Mouse (Mus musculus) embryonic facial prominence, embryonic 11.5 days (tissue): Measurements from ENCODE around the gene Plekha5. TPM values are rescaled to one million over a fixed set of nuclear protein-coding genes. Genes with fewer than 3 reads are reported as not detected.
"Not testable (repeated sequence)": the region's sequence is repeated elsewhere in the genome, so short reads cannot be mapped to it uniquely, and the experiment has no call there.

Experiments used
- ATAC-seq: fragments of 200-750 bp; cut with Nextera tagmentation; replicated peaks from 2 replicates; pipeline ENCODE4 v1.8.0; 2017; ENCODE audit warnings: low read depth; ENCODE audit not compliant: insufficient number of reproducible peaks, low FRiP score, low TSS enrichment
- DNase-seq: peaks from one replicate; pipeline ENCODE4 v3.0.0-alpha.2; 2015; ENCODE audit warnings: low spot score
- H3K27ac ChIP-seq: fragments of 300-500 bp; sonication (generic); replicated peaks from 2 replicates; pipeline ENCODE4 v1.5.1; 2014; ENCODE audit warnings: mild to moderate bottlenecking, low read depth, low read length, control low read depth
- H3K27me3 ChIP-seq: fragments of 300-500 bp; sonication (generic); 2 replicates; pipeline ENCODE4 v1.6.1; 2014; ENCODE audit warnings: mild to moderate bottlenecking, low read length, moderate library complexity, mixed read lengths; ENCODE audit not compliant: control insufficient read depth, insufficient read depth
- H3K36me3 ChIP-seq: fragments of 300-500 bp; sonication (generic); replicated peaks from 2 replicates; pipeline ENCODE4 v1.6.1; 2014; ENCODE audit warnings: low read depth, mild to moderate bottlenecking, low read length, moderate library complexity, mixed read lengths; ENCODE audit not compliant: control insufficient read depth, insufficient read depth
- H3K4me1 ChIP-seq: fragments of 300-500 bp; sonication (generic); 2 replicates; pipeline ENCODE4 v1.6.1; 2014; ENCODE audit warnings: low read length, mixed read lengths; ENCODE audit not compliant: control insufficient read depth, insufficient read depth
- H3K4me2 ChIP-seq: fragments of 300-500 bp; sonication (generic); 2 replicates; pipeline ENCODE4 v1.6.1; 2014; ENCODE audit warnings: low read depth, mild to moderate bottlenecking, control low read depth, low read length, moderate library complexity
- H3K4me3 ChIP-seq: fragments of 300-500 bp; sonication (generic); 2 replicates; pipeline ENCODE4 v1.5.1; 2014; ENCODE audit warnings: low read depth, low read length, control low read depth
- H3K9ac ChIP-seq: fragments of 300-500 bp; sonication (generic); replicated peaks from 2 replicates; pipeline ENCODE4 v1.6.1; 2014; ENCODE audit warnings: mild to moderate bottlenecking, control low read depth, low read length
- H3K9me3 ChIP-seq: fragments of 300-500 bp; sonication (generic); replicated peaks from 2 replicates; pipeline ENCODE4 v1.6.1; 2016; ENCODE audit warnings: mild to moderate bottlenecking, low read length, inconsistent platforms, mixed read lengths; ENCODE audit not compliant: control insufficient read depth
- WGBS: fragments of 180-500 bp; shearing (Covaris S2); extraction: QIAGEN DNeasy Blood & Tissue Kit; methylation state at CpG from one replicate; pipeline ENCODE4 v1.1.7; 2014; 5-methylcytosine and 5-hydroxymethylcytosine counted together
- polyA plus RNA-seq: library from polyadenylated mRNA; unstranded; fragments of >200 nt; fragmentation: Nextera tagmentation; extraction: Ambion mirVana; gene quantifications from 2 replicates; pipeline ENCODE4 v1.2.1, GENCODE M21; 2014

Plekha5 gene
- polyA plus RNA-seq, 1 experiment from 2014 or later = 56.2 TPM

DNA sequence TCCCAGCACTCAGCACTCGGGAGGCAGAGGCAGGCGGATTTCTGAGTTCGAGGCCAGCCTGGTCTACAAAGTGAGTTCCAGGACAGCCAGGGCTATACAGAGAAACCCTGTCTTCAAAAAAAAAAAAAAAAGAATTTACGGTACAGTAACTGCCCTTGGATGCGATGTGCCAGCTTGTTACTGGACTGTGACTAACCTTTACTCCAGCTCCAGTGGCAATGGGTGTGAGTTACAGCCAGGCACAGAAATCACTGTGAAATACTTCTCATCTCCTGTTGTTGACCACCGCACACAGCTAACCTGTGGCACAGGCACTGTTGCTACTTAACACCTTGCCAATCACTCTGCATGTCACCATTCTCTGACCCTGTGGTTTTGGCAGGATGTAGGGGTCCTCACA lies 171.7 kb downstream of the Plekha5 start:
- not testable (repeated sequence) for H3K4me3 ChIP-seq, H3K9ac ChIP-seq, DNase-seq, H3K27me3 ChIP-seq, H3K4me1 ChIP-seq, ATAC-seq, H3K9me3 ChIP-seq, H3K4me2 ChIP-seq, H3K36me3 ChIP-seq, H3K27ac ChIP-seq
- WGBS = 98% methylated on average over 6 of the region's 6 CpGs

DNA sequence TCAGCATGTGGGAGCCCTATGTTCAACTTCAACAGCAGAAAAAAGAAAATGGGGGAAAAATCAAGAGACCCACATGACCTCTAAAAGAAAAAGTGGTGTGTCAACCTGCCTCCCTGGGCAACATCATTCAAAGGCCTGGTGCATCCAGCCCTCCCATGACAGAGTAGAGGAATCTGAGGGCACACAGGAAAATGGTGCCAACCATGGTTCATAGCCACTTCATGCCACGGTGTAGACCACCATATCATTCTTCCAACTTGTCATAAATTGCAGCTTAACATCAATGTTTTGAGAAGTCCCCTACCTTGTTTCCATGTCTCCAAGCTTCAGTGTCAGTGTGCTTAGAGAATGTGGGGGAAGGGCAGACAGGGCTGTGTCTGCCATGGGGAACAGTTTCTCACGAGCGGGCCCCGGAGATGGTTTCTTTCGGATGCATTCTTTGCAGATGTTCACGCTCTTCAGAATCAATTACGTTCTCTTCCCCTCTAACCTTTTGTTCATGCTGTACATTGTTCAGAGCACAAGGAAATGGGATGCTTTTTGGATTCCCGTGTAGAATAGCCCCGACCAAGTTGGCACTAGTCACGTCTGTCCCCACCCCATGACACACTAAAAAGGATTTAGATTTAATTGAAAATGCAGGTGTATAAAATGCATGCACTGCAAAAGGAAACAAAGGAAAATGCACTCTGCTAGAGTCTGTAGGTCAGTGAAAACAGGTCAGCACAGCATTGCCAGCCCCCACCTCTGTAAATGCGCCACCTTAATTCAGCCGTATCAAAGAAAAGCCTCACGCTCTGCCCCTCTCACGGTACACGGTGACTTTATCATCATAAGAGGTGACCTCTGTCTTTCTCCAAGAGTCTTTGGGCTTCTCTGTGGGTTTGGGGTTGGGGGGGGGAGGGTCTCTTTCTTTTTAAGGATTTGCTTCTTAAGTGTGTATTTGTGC lies 173.8 kb downstream of the Plekha5 start:
- DNase-seq (no peak), ATAC-seq (0 out of 2 replicates have a peak, but pooled peaks have one; percentile 41)
- H3K9me3 ChIP-seq = no peaks in the 10 kb centered on the region
- 88% methylated on average over 15 of the region's 15 CpGs for WGBS
- H3K36me3 ChIP-seq = no peaks in the 10 kb centered on the region
- H3K4me2 ChIP-seq = no peak overlapping the region
- no peaks in the 10 kb centered on the region for H3K4me1 ChIP-seq
- H3K27ac ChIP-seq = no peak overlapping the region
- no peak overlapping the region for H3K9ac ChIP-seq
- no peaks in the 10 kb centered on the region for H3K27me3 ChIP-seq
- no peak overlapping the region for H3K4me3 ChIP-seq

DNA sequence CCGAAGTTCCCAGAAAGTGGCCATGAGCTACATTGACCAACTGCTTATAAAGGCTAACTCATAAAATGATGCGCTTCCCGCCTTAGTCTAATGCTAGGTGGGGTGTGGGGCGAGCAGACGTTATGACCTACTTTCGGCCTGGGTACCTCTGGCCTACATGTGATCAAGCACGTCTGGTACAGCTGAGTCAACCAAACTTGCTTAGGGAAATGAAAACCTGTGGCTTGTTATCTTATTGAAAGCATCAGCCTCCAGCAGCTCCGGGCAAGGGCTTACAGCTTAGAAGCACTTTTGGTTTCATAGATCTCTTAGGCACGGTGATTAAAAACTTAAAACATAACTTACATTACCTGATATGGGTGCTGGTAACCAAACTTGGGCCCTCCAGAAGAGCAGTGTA lies 174.7 kb downstream of the Plekha5 start:
- H3K9ac ChIP-seq = no peak overlapping the region
- no peak overlapping the region for H3K4me2 ChIP-seq
- ATAC-seq (no peak), DNase-seq (no peak)
- H3K36me3 ChIP-seq = no peaks in the 10 kb centered on the region
- WGBS = 90% methylated on average over 9 of the region's 9 CpGs
- H3K27me3 ChIP-seq = no peaks in the 10 kb centered on the region
- H3K4me3 ChIP-seq = no peak overlapping the region
- H3K27ac ChIP-seq = no peak overlapping the region
- H3K9me3 ChIP-seq = no peaks in the 10 kb centered on the region
- H3K4me1 ChIP-seq = no peaks in the 10 kb centered on the region

DNA sequence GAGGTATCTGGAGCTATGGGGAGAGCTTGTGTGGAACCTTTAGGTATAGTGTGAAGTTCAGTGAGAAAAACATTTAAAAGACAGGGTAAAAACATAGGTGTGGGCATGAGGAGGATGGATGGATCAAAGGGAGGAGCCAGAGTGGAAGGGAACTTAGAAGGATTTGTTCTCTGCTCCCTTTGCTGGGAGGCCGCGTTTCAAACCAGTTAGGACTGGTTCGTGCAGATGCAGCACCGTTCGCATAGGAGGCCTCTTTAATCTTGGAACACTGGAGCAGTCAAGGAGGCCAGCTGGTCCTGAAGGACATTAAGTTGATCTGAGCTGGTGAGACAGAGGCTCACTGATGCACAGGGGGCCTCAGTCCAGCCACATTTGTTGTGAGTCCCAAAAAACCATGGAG lies 175.5 kb downstream of the Plekha5 start:
- Histone ChIP-seq H3K9ac (no peak overlapping the region), H3K4me1 (no peaks in the 10 kb centered on the region), H3K9me3 (no peaks in the 10 kb centered on the region), H3K4me2 (no peak overlapping the region), H3K27me3 (no peaks in the 10 kb centered on the region), H3K36me3 (no peaks in the 10 kb centered on the region), H3K4me3 (no peak overlapping the region), H3K27ac (no peak overlapping the region)
- ATAC-seq = no peak
- WGBS = 84% methylated on average over 5 of the region's 5 CpGs
- DNase-seq = no peak

DNA sequence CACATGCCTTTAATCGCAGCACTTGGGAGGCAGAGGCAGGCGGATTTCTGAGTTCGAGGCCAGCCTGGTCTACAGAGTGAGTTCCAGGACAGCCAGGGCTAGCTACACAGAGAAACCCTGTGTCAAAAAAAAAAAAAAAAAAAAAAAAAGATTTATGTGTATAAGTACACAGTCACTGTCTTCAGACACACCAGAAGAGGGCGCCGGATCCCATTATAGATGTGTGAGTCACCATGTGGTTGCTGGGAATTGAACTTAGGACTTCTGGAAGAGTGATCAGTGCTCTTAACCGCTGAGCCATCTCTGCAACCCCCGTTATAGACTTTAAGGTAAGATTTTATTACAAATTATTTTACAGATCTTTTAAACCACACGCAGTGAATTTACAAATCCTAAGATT lies 176.8 kb downstream of the Plekha5 start:
- not testable (repeated sequence) for H3K36me3 ChIP-seq, H3K9ac ChIP-seq, H3K4me3 ChIP-seq, ATAC-seq, H3K4me1 ChIP-seq, H3K27me3 ChIP-seq, H3K27ac ChIP-seq, H3K9me3 ChIP-seq, DNase-seq, H3K4me2 ChIP-seq
- WGBS = 94% methylated on average over 8 of the region's 8 CpGs

DNA sequence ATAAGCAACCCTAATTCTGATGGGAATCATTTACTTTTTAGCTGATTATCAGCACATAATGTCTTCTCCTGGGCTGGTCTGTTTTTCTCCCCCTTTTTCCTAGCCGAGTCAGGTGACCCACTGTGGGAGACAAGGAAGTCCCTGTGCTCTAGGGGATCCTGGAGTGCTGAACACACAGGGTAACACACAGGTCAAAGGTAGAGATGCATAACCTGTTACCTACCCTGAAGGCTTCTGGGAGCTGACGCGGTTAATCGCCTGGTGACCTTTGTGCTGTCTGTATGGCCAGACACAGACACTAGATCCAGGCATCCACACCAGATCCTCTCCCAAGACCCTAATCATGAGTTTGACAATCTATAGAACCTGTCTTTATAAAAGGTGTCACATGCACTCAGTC lies 177.3 kb downstream of the Plekha5 start:
- H3K4me1 ChIP-seq = no peaks in the 10 kb centered on the region
- no peak overlapping the region for H3K4me2 ChIP-seq
- no peak overlapping the region for H3K9ac ChIP-seq
- H3K4me3 ChIP-seq = no peak overlapping the region
- H3K27me3 ChIP-seq = no peaks in the 10 kb centered on the region
- no peak overlapping the region for H3K27ac ChIP-seq
- ATAC-seq = no peak
- 85% methylated on average over 4 of the region's 4 CpGs for WGBS
- no peak for DNase-seq
- no peaks in the 10 kb centered on the region for H3K9me3 ChIP-seq
- no peaks in the 10 kb centered on the region for H3K36me3 ChIP-seq

DNA sequence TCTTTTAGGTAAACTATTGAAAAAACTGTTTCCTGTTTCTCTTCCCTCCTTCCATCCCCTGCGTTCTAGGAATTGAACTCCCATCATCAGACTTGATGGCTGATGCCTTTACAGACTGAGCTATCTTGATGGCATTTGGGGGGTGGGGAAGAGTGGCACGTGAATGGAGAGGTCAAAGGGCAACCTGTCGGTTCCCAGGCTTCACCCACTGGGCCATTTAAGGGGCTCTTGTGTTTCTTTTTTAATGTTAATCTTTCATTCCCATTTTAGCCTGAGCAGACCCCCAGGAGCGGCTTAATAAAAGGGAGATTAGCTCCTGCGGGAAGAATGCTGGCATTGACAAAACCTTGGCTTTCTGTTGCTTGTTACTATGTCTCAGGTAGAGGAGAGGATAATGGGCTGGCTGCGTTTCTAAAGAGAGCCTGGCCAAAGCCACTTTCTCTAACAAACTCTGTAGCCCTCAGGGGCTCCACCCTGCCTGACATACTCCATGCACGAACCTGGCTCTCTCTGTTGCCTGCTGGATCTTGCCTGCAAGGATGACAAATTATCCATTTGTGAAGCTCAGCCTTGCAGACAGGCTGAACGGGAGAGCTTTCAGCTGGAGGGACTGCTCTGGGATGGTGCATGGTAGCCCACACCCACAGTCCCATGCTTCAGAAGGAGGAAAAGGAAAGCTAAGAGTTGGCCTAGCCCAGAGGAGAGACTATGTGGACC lies 179.5 kb downstream of the Plekha5 start:
- Histone ChIP-seq H3K4me3 (no peak overlapping the region), H3K9me3 (no peaks in the 10 kb centered on the region), H3K27ac (no peak overlapping the region), H3K4me2 (no peak overlapping the region), H3K36me3 (no peaks in the 10 kb centered on the region), H3K9ac (no peak overlapping the region), H3K27me3 (no peaks in the 10 kb centered on the region), H3K4me1 (no peaks in the 10 kb centered on the region)
- DNase-seq = peak; percentile 29
- ATAC-seq = 0 out of 2 replicates have a peak, but pooled peaks have one; percentile 31
- WGBS = 12% methylated on average over 8 of the region's 8 CpGs

DNA sequence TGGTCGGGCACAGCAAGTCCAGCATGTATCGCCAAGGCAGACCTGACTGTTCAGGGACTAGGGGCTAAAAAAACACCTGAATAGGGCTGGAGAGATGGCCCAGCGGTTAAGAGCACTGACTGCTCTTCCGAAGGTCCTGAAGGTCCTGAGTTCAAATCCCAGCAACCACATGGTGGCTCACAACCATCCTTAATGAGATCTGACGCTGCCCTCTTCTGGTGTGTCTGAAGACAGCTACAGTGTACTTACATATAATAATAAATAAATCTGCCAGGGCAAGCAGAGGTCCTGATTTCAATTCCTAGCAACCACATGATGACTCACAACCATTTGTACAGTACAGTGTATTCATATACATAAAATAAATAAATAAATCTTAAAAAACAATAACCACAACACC lies 181.3 kb downstream of the Plekha5 start:
- not testable (repeated sequence) for DNase-seq, H3K9ac ChIP-seq, H3K4me1 ChIP-seq, H3K27me3 ChIP-seq, H3K4me3 ChIP-seq, H3K36me3 ChIP-seq, H3K9me3 ChIP-seq, H3K4me2 ChIP-seq, ATAC-seq, H3K27ac ChIP-seq
- WGBS = 88% methylated on average over 5 of the region's 5 CpGs
